Mouse (Mus musculus): ENCODE results near the gene Mgat4d.
"Not testable (repeated sequence)": the region's sequence is repeated elsewhere in the genome, so short reads cannot be mapped to it uniquely, and the experiment has no call there.

Gene Mgat4d

GRCm38 (mm10) chr8:83348263-83348662, at the start of gene Mgat4d:
Mgat4d (plus strand) TSS chr8:83348471.
- no peak for DNase-seq

DNA sequence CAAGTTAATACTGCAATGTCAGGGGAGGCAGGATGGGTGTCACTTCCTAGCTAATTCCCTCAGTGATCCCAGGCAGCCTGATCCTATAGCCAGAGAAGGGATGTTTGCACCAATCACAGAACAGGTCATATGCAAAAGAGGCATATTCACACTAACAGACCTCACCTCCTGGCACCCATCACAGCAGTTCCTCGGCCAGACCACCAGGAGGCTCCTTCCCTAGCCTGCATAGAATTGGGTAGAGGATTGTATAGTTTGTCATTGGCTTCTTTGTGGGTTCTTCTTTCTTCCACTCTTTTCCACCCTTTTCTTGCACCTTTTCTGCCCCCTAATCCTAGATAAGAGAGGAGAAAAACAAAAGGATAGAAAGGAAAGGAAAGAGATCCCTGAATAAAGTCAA, 48.1 kb upstream of the Mgat4d start:
- no peak for DNase-seq

GRCm38 (mm10) chr8:83304946-83305345, 43.3 kb upstream of the Mgat4d start:
- no peak for DNase-seq

GRCm38 (mm10) chr8:83309836-83310235, 38.4 kb upstream of the Mgat4d start:
- no peak for DNase-seq

DNA sequence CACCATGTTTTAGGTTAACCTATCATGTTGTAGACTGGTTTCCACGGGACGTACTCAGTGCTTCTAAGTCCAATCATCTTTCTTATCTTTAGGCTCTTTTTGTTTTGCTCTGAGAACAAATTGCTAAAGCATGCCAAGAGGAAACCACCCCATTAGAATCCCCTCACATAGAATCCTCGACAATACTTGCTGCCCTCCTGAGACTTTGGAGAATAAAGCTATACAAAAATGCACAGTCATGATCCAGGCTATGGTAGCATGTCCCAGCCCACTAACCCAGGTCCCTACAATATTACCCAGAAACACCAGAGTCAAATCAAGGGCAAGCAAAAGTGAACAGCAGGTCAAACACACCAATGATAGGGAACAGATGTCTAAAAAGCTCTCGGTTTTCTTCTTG, 33.2 kb upstream of the Mgat4d start:
- not testable (repeated sequence) for DNase-seq

DNA sequence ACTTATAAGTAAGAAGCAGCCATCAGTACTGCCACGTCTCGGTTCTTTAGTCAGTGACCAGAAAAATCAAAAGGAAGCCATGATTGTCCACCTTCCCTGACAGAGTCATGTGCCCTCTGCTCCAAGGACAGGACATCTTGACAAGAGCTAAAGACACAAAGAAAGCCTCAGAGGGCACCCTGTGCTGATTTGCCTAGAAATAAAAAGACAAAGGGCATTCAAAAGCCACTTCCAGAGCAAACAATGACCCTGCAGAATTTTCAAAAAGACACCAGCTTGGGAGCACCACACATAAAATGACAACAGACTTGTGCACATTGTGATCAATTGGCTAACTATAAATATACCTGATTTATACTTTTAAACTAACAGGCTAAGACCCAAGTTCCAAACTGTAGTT, 32.6 kb upstream of the Mgat4d start:
- DNase-seq = no peak

GRCm38 (mm10) chr8:83320543-83320942, 27.7 kb upstream of the Mgat4d start:
- DNase-seq = no peak

DNA sequence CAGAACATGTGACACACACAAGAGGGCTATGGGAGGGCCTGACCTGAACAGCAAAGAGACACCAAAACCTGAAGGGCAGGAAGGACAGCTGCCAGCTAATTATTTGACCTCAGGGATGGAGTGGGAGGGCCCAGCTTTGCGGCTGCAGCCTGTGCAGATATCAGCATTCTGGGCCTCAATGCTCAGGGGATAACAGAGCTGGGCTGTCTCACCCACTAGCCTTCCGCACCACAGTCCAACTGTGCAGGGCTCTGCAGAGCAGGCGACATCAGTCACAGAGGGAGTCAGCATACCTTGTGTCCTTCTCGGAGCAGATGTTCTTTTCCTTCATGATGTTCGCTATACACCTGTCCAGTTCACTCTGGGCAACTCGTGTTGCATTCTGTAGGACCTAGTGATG, 25.9 kb upstream of the Mgat4d start:
- no peak for DNase-seq

GRCm38 (mm10) chr8:83323056-83323455, 25.2 kb upstream of the Mgat4d start:
- DNase-seq = peak in 1 of 2 experiments; percentile 37

DNA sequence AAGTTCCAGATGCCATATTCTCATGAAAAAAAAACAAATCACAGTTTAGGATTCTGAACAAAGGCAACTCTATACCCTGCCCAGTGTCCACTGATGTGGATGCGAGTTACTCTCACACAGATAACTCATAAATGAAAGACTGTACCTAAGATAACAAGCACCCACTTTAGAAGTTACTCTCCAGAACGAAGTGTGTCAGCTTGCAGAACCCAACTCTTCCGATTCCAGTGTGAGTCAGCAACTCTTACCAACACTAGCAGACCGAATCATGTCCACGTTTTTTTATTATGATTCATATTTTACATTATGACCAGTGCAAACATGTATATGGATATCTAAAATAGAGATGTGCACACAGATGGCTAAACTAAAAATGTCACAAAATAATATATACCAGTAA, 20.4 kb upstream of the Mgat4d start:
- no peak for DNase-seq

- DNase-seq = peak in 1 of 2 experiments; percentile 46
Observed at GRCm38 (mm10) chr8:83331567-83331898, 16.7 kb upstream of the Mgat4d start.

DNA sequence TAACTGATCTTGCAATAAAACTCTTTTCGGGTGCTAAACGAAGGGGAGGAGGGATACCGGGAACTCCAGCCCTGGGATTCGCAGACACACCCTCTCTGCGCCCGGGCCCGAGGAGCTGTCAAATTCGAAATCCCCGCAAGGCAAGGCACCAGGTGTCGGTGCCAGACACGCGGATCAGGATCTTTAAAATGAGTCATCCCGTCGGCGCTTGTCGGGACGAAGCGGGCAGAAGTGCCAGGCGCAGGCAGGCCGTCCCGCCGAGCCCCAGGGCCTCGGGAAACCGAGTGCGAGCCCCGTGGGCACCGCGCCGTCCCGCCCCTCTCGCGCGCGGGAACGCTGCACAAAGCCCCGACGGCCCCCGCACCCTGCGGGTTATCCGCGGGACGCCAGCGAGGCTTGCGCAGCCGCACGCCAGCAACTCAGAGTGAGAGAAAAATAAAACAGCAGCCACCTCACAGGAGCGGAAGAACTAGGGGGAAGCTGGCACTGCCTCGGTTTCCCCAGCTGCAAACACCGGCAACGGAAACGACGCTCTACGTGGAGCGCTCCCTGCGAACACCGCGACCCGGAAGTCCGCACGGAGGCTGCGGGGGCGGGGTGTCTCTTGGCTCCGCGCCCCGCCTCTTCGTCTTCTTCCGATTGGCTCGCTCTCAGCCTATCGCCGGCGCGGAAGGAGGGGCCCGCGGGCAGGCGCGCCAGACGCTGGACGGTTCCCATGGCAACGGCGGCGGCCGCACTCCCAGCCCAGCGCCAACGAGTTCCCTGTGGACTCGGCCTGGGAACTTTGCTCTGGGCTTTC, 16.2 kb upstream of the Mgat4d start, which contains the start of gene Elmod2:
Gene Elmod2 (minus strand): TSS at position 588 of the 799 bp plus-strand sequence.
- peak; percentile 99 for DNase-seq

DNA sequence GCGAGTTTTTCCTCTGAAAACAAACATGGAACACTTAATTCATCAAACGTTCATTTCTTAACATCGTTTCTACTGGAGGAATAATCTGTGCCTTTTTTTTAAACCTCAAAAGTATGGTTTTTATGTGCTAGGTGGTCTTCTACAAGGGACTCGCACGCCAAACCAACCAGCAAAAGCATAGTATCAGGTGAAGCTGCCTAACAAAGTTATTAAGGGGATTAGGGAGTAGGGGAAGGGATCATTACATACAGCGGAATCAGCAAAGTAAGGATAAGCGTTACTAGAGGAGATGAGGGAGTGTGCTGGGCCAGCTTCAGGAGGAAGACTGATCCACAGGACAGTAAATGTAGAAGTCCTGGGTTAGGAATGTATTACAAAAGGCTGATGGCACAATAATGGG, 15.4 kb upstream of the Mgat4d start:
- peak in 1 of 2 experiments; percentile 9 for DNase-seq

- DNase-seq = no peak
Observed at GRCm38 (mm10) chr8:83342076-83342475, 6.2 kb upstream of the Mgat4d start.

DNA sequence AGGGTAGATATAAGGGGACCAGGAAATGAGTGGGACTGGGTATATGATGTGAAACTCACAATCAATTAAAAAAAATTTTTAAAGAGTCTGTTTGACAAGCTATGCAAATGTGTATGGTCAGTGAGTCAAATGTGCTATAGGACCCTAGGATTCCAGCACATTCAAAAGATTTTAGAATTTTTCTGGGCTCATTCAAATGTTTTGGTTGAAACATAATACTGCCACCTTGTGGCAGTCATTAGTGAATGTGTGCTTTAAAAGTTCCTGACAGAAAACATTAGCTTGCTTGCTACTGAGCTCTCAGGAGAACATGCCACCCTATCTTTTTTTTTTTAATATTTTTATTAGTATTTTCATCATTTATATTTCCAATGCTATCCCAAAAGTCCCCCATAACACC, 5.6 kb upstream of the Mgat4d start:
- DNase-seq = peak; percentile 14 to 30

- no peak for DNase-seq
Observed at GRCm38 (mm10) chr8:83351315-83351714, 3.0 kb downstream of the Mgat4d start.

GRCm38 (mm10) chr8:83363156-83363769, 15.0 kb downstream of the Mgat4d start:
- DNase-seq = no peak

DNA sequence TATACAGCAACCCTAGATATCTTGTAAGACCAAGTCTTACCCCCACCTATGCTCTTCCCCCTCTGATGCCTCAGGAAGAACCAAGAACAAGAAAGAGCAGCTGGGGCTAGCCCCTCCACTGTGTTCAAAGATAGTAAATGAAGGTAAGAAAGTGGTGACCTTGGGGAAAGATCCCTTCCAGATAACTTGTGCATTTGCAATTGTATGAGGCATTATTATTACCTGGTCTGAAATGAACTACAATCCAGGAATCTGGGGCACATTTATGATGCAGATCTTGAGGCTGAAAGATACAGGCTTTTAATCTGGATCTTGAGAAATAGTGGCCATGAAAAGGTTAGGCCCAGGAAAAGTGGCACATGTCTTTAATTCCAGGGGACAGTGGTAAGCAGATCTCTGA, 29.0 kb downstream of the Mgat4d start:
- DNase-seq = no peak

DNA sequence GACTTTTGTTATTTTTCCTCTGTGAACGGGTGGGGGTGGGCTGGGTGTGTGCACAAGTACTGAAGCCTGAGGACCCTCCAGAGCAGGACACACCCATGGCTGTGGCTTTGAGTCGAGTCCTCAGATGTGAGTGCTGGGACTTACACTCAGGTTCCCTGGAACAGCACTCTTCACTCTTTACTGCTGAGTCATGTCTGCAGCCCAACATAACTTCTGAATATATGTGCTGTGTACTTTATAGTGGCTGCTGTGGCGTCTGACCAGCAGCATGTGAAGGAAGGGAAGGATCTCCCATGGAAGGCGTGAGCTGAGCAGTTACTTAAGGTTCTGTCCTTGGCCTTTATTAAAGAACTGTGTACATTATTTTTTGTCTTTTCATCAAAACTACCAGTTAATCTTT, 31.9 kb downstream of the Mgat4d start:
- no peak for DNase-seq

- DNase-seq = no peak
Observed at GRCm38 (mm10) chr8:83381016-83381415, 32.7 kb downstream of the Mgat4d start.

DNA sequence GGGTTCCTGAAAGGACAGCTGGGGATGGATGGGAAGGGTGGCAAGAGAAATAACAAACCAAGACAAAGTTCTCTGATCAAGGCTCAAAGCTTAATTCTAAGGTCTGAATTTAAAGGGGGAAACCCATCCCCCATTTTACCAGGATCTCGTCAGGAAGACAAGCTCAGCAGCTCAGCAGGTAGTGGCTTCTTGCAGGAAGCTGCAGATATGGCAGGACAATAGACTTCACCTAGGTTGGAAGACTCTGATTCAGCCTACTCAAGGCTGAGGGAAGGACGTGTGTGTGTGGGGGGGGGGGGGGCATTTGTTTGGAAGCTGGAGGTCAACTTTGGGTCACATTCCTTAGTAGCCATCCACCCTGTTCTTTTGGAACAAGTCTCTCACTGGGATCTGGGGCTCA, 34.6 kb downstream of the Mgat4d start:
- DNase-seq = no peak

GRCm38 (mm10) chr8:83389316-83390005, 41.2 kb downstream of the Mgat4d start, which contains the start of gene Clgn:
Clgn (plus strand) TSS chr8:83389867.
- DNase-seq = peak; percentile 72 to 84

DNA sequence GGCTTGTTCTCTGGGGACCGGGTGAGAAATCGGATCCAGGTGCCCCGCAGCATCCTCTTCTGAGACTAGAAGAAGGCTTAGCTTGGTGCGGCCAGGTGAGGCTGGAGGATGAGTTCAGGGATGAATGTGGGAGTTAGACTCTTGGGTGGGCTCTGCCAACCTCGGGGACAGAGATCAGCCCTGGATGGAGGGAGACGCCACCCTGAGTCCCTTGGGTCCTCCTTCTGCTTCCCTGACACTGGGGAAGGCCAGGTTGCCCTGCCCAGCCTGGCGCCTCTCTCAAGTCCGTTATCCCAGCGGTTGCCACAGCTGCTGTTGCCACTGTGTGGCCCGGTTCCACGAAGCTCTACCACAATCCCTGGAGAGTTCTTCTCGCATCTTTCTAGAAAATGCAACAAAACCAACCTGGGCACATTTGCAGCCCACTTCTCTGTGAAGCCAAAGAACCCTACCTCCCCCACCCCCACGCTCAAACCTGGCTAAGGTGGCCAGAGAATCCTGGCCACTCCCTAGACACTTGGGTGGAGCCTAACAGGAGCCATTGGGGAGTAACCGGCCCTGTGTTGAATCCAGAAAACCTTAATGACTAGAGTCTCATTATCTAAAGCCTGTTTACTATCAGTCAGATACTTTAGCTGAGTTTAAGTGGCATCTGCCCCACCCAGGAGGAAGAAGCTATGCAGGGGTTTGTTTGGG, 41.9 kb downstream of the Mgat4d start:
- peak in 1 of 2 experiments; percentile 20 for DNase-seq
